Mouse (Mus musculus) gastrocnemius, adult 8-10 months (tissue): ENCODE results near the gene Secisbp2. TPM values are rescaled to one million over a fixed set of nuclear protein-coding genes. Genes with fewer than 3 reads are reported as not detected.
A peak's percentile ranks its signal among the peaks of the same experiment; 100 is the strongest.

Experiments used
- DNase-seq, 2 experiments: peaks; one replicate each; pipeline ENCODE4 v3.0.0; 2022; ENCODE audit warnings: low spot score in 2 of 2
- total RNA-seq, 4 experiments: library from RNA; stranded (reverse); gene quantifications; 2 replicates each; pipeline ENCODE4 v1.2.4; 2022

Secisbp2 gene
- total RNA-seq, 4 experiments from 2014 or later: 7.6 to 8.9 (median 7.7) TPM

- DNase-seq: no peak
Measured at GRCm38 (mm10) chr13:51685290-51685966, 33.9 kb downstream of the Secisbp2 start.

GRCm38 (mm10) chr13:51686966-51687365, 35.5 kb downstream of the Secisbp2 start:
- DNase-seq: no peak

- DNase-seq: no peak
Measured at GRCm38 (mm10) chr13:51688688-51689087, 37.2 kb downstream of the Secisbp2 start.

GRCm38 (mm10) chr13:51696481-51696880, 45.0 kb downstream of the Secisbp2 start:
- no peak for DNase-seq

- no peak for DNase-seq
Measured at GRCm38 (mm10) chr13:51697455-51697854, 46.0 kb downstream of the Secisbp2 start.

GRCm38 (mm10) chr13:51697897-51698296, 46.4 kb downstream of the Secisbp2 start:
- DNase-seq: no peak

- no peak for DNase-seq
Measured at GRCm38 (mm10) chr13:51698318-51698717, 46.8 kb downstream of the Secisbp2 start.

GRCm38 (mm10) chr13:51703893-51704292, 52.4 kb downstream of the Secisbp2 start:
- no peak for DNase-seq

- no peak for DNase-seq
Measured at GRCm38 (mm10) chr13:51705882-51706854, 54.7 kb downstream of the Secisbp2 start.

- no peak for DNase-seq
Measured at GRCm38 (mm10) chr13:51710738-51711137, 59.2 kb downstream of the Secisbp2 start.

GRCm38 (mm10) chr13:51712022-51712421, 60.5 kb downstream of the Secisbp2 start:
- DNase-seq: no peak

- DNase-seq: no peak
Measured at GRCm38 (mm10) chr13:51716350-51717263, 65.1 kb downstream of the Secisbp2 start.

- no peak for DNase-seq
Measured at GRCm38 (mm10) chr13:51719256-51719655, 67.8 kb downstream of the Secisbp2 start.

GRCm38 (mm10) chr13:51720556-51720955, 69.1 kb downstream of the Secisbp2 start:
- DNase-seq: no peak

GRCm38 (mm10) chr13:51723114-51723513, 71.6 kb downstream of the Secisbp2 start:
- no peak for DNase-seq

- DNase-seq: no peak
Measured at GRCm38 (mm10) chr13:51724566-51724965, 73.1 kb downstream of the Secisbp2 start.

- DNase-seq: no peak
Measured at GRCm38 (mm10) chr13:51725446-51725845, 73.9 kb downstream of the Secisbp2 start.

GRCm38 (mm10) chr13:51725926-51726574, 74.6 kb downstream of the Secisbp2 start:
- DNase-seq: no peak

GRCm38 (mm10) chr13:51727364-51727763, 75.9 kb downstream of the Secisbp2 start:
- DNase-seq: no peak

- DNase-seq: no peak
Measured at GRCm38 (mm10) chr13:51729887-51730361, 78.4 kb downstream of the Secisbp2 start.

- DNase-seq: peak; percentile 51 to 74
Measured at GRCm38 (mm10) chr13:51731474-51731873, 80.0 kb downstream of the Secisbp2 start.
